Mouse (Mus musculus): ENCODE measurements around the gene Wfdc17.

DNA sequence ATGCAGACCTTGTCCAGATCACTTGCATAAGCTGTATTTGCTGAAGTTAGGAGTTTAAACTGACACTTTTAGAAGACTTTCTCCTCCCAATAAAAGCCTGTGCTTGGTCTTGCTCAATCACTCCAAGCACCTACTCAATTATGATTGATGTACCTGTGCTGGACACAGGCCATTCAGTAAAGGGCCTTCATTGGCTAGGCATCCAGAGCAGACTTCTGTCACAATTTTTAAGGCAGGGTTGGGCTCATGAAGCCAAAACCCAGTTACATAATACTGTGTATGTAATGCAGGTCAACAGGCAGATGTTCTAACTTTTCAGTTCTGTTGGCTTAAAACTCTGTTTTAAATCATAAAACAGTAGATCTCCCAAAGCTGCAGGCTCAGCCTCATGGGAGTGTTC lies 17.0 kb downstream of the Wfdc17 start:
- no peak for TF ChIP-seq CTCF (IDR thresholded peaks at IDR 0.05; ENCODE audit: low read depth, low read length)
- no peak for TF ChIP-seq POLR2A (IDR thresholded peaks at IDR 0.05; ENCODE audit: extremely low read depth, insufficient read depth, low read length)

All from liver, adult 2 months (tissue).